Mouse (Mus musculus) ES-E14 (cell line): ENCODE data around the gene Zbtb48. TPM values are rescaled to one million over a fixed set of nuclear protein-coding genes. Genes with fewer than 3 reads are reported as not detected.

Experiments used
- DNase-seq: peaks from one replicate; pipeline ENCODE4 v3.0.0-alpha.2; 2013; ENCODE audit warnings: low read depth, low spot score
- H3K27ac ChIP-seq: 2 replicates; pipeline ENCODE4 v1.5.1; 2012; ENCODE audit warnings: low read depth, mild to moderate bottlenecking, low read length, moderate library complexity, mixed read lengths; ENCODE audit not compliant: poor library complexity, insufficient read depth, severe bottlenecking
- H3K36me3 ChIP-seq: 2 replicates; pipeline ENCODE4 v1.6.1; 2012; ENCODE audit warnings: mild to moderate bottlenecking, low read length, moderate library complexity, mixed read lengths; ENCODE audit not compliant: control insufficient read depth, poor library complexity, insufficient read depth, severe bottlenecking
- H3K4me1 ChIP-seq, 2 experiments: fragments of 150-350 bp in 1 of 2; sonication (generic) in 1 of 2; 2 replicates each; pipeline ENCODE4 v1.6.1; 2012; ENCODE audit warnings: low read length in 2 of 2, mild to moderate bottlenecking in 1 of 2, mixed read lengths in 1 of 2; ENCODE audit not compliant: control insufficient read depth in 2 of 2, insufficient read depth in 2 of 2, poor library complexity in 1 of 2
- H3K4me3 ChIP-seq, 2 experiments: fragments of 150-350 bp in 1 of 2; sonication (generic) in 1 of 2; 2 replicates each; pipeline ENCODE4 v1.5.1; 2012; ENCODE audit warnings: low read length in 2 of 2, low read depth in 1 of 2, mild to moderate bottlenecking in 1 of 2, mixed read lengths in 1 of 2; ENCODE audit not compliant: insufficient read depth in 1 of 2, poor library complexity in 1 of 2, severe bottlenecking in 1 of 2
- H3K9ac ChIP-seq: 2 replicates; pipeline ENCODE4 v1.6.1; 2012; ENCODE audit warnings: low read depth, mild to moderate bottlenecking, low read length, mixed read lengths; ENCODE audit not compliant: poor library complexity, insufficient read depth, severe bottlenecking
- H3K9me3 ChIP-seq: fragments of 150-350 bp; sonication (generic); 2 replicates; pipeline ENCODE4 v1.6.1; 2012; ENCODE audit warnings: low read depth, mild to moderate bottlenecking, low read length; ENCODE audit not compliant: control insufficient read depth, insufficient read depth
- CHD2 ChIP-seq: IDR thresholded peaks from 2 replicates; pipeline ENCODE4 v1.6.1; 2014; ENCODE audit warnings: mild to moderate bottlenecking, low read depth, low read length, inconsistent platforms
- HCFC1 ChIP-seq: IDR thresholded peaks from 2 replicates; pipeline ENCODE4 v1.6.1; 2012; ENCODE audit warnings: low read length, inconsistent platforms, borderline replicate concordance; ENCODE audit not compliant: insufficient read depth
- MAFK ChIP-seq: IDR thresholded peaks from 2 replicates; pipeline ENCODE4 v1.6.1; 2014; ENCODE audit warnings: mild to moderate bottlenecking, low read depth, low read length, inconsistent platforms; ENCODE audit not compliant: insufficient read depth
- ZC3H11A ChIP-seq: IDR thresholded peaks from 2 replicates; pipeline ENCODE4 v1.6.1; 2012; ENCODE audit warnings: low read depth, mild to moderate bottlenecking, inconsistent platforms, low read length, borderline replicate concordance
- ZNF384 ChIP-seq: IDR thresholded peaks from 2 replicates; pipeline ENCODE4 v1.6.1; 2012; ENCODE audit warnings: low read depth, low read length, inconsistent platforms
- in situ Hi-C, 2 experiments: fragments of 600-800 bp; cut with MboI; formaldehyde crosslinking; loops; one replicate each; pipeline ENCODE4 v1.15.1; 2025; ENCODE audit warnings: low sequenced_read_pairs in 2 of 2, inconsistent platforms in 1 of 2; ENCODE audit not compliant: unreplicated experiment in 2 of 2
- total RNA-seq: library from RNA; depleted of rRNA; stranded (reverse); fragments of 300-350 nt; gene quantifications from 2 replicates; pipeline ENCODE4 v1.2.3, GENCODE M21; 2012

Zbtb48 gene
- total RNA-seq, 1 experiment = 18.7 TPM

GRCm38 (mm10) chr4:152026751-152027508, 541 bp downstream of the Zbtb48 start:
- DNase-seq = no peak
- peak overlapping the region; percentile 80 to 82 for H3K4me3 ChIP-seq
- H3K9ac ChIP-seq = peak overlapping the region; percentile 87
- peaks cover 22% of the 10 kb centered on the region; the same call in 1 of the 2 replicates for H3K36me3 ChIP-seq
- H3K27ac ChIP-seq = no peak overlapping the region
- H3K4me1 ChIP-seq = peaks cover 0 to 23% of the 10 kb centered on the region in 2 experiments; a peak in 2 of 4 replicates
- no peaks in the 10 kb centered on the region for H3K9me3 ChIP-seq
- in situ Hi-C loops = no loop called here
- no peak for TF ChIP-seq CHD2
- no peak for TF ChIP-seq ZNF384
- TF ChIP-seq MAFK = no peak
- no peak for TF ChIP-seq HCFC1
- TF ChIP-seq ZC3H11A = no peak

GRCm38 (mm10) chr4:152024525-152024924, 2.9 kb downstream of the Zbtb48 start:
- DNase-seq = no peak
- TF ChIP-seq CHD2 (no peak), ZNF384 (0 out of 2 replicates have a peak, but pooled peaks have one; percentile 35), MAFK (no peak)
- H3K4me1 ChIP-seq = peaks cover 0 to 32% of the 10 kb centered on the region in 2 experiments; a peak in 2 of 4 replicates
- H3K27ac ChIP-seq = no peak overlapping the region
- no peak overlapping the region for H3K9ac ChIP-seq
- in situ Hi-C loops = no loop called here
- peaks cover 45% of the 10 kb centered on the region for H3K36me3 ChIP-seq
- H3K4me3 ChIP-seq = no peak overlapping the region
- H3K9me3 ChIP-seq = no peaks in the 10 kb centered on the region

GRCm38 (mm10) chr4:152022506-152022905, 5.0 kb downstream of the Zbtb48 start:
- Histone ChIP-seq H3K9me3 (no peaks in the 10 kb centered on the region), H3K9ac (no peak overlapping the region), H3K4me1 (peaks cover 0 to 25% of the 10 kb centered on the region in 2 experiments; a peak in 2 of 4 replicates), H3K36me3 (peaks cover 53% of the 10 kb centered on the region), H3K27ac (no peak overlapping the region), H3K4me3 (no peak overlapping the region)
- DNase-seq = no peak
- TF ChIP-seq ZNF384 (no peak), HCFC1 (no peak), ZC3H11A (no peak), CHD2 (no peak), MAFK (no peak)
- in situ Hi-C loops = no loop called here

DNA sequence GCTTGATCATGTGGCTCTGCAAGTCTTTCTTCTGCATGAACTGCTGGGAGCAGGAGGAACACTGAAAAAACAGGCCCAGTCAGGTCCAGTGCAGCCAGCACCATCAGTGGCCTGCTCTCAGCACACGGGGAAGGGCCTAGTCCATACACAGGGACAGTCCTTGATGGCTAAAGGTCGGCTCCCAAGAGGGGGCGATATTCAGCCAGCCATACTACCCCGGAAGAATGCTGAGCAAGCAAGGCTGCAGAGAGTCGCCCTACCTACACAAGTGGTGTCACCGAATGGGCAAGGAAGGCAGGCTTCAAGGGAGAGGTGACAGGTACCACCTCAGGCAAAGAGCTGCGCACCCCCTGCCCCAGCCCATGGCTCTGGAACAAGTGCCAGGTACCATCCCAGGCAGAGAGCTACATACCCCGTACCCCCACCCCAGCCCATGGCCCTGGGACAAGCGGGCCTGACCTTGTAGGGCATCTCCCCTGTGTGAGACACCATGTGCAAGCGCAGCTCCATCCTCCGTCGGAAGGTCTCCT, 5.8 kb downstream of the Zbtb48 start:
- TF ChIP-seq HCFC1 (no peak), MAFK (peak; percentile 86)
- Histone ChIP-seq H3K27ac (no peak overlapping the region), H3K4me1 (peaks cover 0 to 22% of the 10 kb centered on the region in 2 experiments; a peak in 2 of 4 replicates), H3K36me3 (peaks cover 59% of the 10 kb centered on the region), H3K4me3 (no peak overlapping the region), H3K9me3 (no peaks in the 10 kb centered on the region), H3K9ac (no peak overlapping the region)
- in situ Hi-C loops = no loop called here
- DNase-seq = no peak
